In genomic region chr8:84579595-84579994, GRCm38 (mm10) we compare ENCODE assay signal across 8 mouse cellular contexts.
A peak's percentile ranks its signal among the peaks of the same experiment; 100 is the strongest.
DNase-seq lines count a peak whose midpoint lies in the region; ATAC-seq and TF ChIP-seq lines count a peak whose summit lies in the region.

No protein-coding gene starts in this region.

- H3K4me3 ChIP-seq in left cerebral cortex, adult 2 months = no peak overlapping the region
- H3K4me3 ChIP-seq in forebrain, embryonic 10.5 days = no peak overlapping the region
- H3K4me3 ChIP-seq in midbrain, embryonic 15.5 days = no peak overlapping the region

- peaks cover 4% of the 10 kb centered on the region; the same call in 1 of the 2 replicates for H3K4me1 ChIP-seq in forebrain, embryonic 10.5 days
- H3K4me1 ChIP-seq in midbrain, embryonic 15.5 days = no peaks in the 10 kb centered on the region

- peak; percentile 48; the same call in 1 of the 2 replicates for ATAC-seq in midbrain, embryonic 15.5 days (replicated peaks)

- no peak overlapping the region for H3K27ac ChIP-seq in left cerebral cortex, adult 2 months
- H3K27ac ChIP-seq in forebrain, embryonic 10.5 days = no peak overlapping the region
- H3K27ac ChIP-seq in midbrain, embryonic 15.5 days = no peak overlapping the region

- TF ChIP-seq CTCF in left cerebral cortex, adult 2 months (IDR thresholded peaks at IDR 0.05) = peak; percentile 72

- H3K27me3 ChIP-seq in forebrain, embryonic 10.5 days (ENCODE audit: poor library complexity, severe bottlenecking) = no peaks in the 10 kb centered on the region
- no peaks in the 10 kb centered on the region for H3K27me3 ChIP-seq in midbrain, embryonic 15.5 days (replicated peaks)

- DNase-seq in left cerebral cortex, adult 2 months (ENCODE audit: extremely low spot score in 1 of 2, low spot score in 2 of 2) = no peak
- DNase-seq in left cerebral cortex, adult 11 months (ENCODE audit: low spot score) = no peak
- DNase-seq in adipocyte (ENCODE audit: low spot score) = peak; percentile 45
- peak; percentile 62 for DNase-seq in forebrain, embryonic 10.5 days (ENCODE audit: extremely low spot score, low spot score)
- DNase-seq in kidney, postnatal 10 days = peak; percentile 65
- DNase-seq in T-cell, adult 2 months (ENCODE audit: low spot score) = no peak
- no peak for DNase-seq in left cerebral cortex, adult 18-20 months (ENCODE audit: low spot score in 2 of 2)

- 25% methylated on average over 3 of the region's 3 CpGs for WGBS in forebrain, embryonic 10.5 days
- 21% methylated on average over 3 of the region's 3 CpGs for WGBS in midbrain, embryonic 15.5 days

- no peak overlapping the region for H3K9ac ChIP-seq in midbrain, embryonic 15.5 days

- no peaks in the 10 kb centered on the region; the same call in 1 of the 2 replicates for H3K36me3 ChIP-seq in forebrain, embryonic 10.5 days (replicated peaks)
- peaks cover 3% of the 10 kb centered on the region; the same call in 1 of the 2 replicates for H3K36me3 ChIP-seq in midbrain, embryonic 15.5 days (replicated peaks)

- H3K9me3 ChIP-seq in forebrain, embryonic 10.5 days = no peaks in the 10 kb centered on the region
- H3K9me3 ChIP-seq in midbrain, embryonic 15.5 days = no peaks in the 10 kb centered on the region

- no peak overlapping the region for H3K4me2 ChIP-seq in midbrain, embryonic 15.5 days

- intact Hi-C loops in left cerebral cortex, adult 2 months (cut with DNase I) = no loop called here

Comparison
In these comparisons a context has a peak if more than half of its experiments do, and no peak if none do; other contexts are left out.
1. DNase-seq: peak in adipocyte (single experiment), forebrain, embryonic 10.5 days (single experiment) and kidney, postnatal 10 days (single experiment); none in left cerebral cortex, adult 2 months (0 of 2), left cerebral cortex, adult 11 months (single experiment), T-cell, adult 2 months (single experiment) and left cerebral cortex, adult 18-20 months (0 of 2).